Mouse (Mus musculus) adrenal gland, postnatal 25 days (tissue): ENCODE measurements around the gene Tcaf1. TPM values are rescaled to one million over a fixed set of nuclear protein-coding genes. Genes with fewer than 3 reads are reported as not detected.

Source experiments
- DNase-seq: peaks from one replicate; pipeline ENCODE4 v3.0.0; 2021; ENCODE audit warnings: mixed read lengths
- long read RNA-seq: library from polyadenylated mRNA; stranded (forward); transcript quantifications from one replicate; pipeline ENCODE4 v2.0.0, GENCODE M21; 2021
- total RNA-seq: library from RNA; stranded (reverse); gene quantifications from 2 replicates; pipeline ENCODE4 v1.2.3, GENCODE M21; 2021

The Tcaf1 gene
- 72.4 and 86.5 TPM in 2 replicates for total RNA-seq
- long read RNA-seq, full-length matches to known transcripts, result 26 of 63 reads
- long read RNA-seq, partial matches to known transcripts, result 13 of 63 reads
- long read RNA-seq, other reads (novel, unspliced or antisense), result 24 of 63 reads

DNA sequence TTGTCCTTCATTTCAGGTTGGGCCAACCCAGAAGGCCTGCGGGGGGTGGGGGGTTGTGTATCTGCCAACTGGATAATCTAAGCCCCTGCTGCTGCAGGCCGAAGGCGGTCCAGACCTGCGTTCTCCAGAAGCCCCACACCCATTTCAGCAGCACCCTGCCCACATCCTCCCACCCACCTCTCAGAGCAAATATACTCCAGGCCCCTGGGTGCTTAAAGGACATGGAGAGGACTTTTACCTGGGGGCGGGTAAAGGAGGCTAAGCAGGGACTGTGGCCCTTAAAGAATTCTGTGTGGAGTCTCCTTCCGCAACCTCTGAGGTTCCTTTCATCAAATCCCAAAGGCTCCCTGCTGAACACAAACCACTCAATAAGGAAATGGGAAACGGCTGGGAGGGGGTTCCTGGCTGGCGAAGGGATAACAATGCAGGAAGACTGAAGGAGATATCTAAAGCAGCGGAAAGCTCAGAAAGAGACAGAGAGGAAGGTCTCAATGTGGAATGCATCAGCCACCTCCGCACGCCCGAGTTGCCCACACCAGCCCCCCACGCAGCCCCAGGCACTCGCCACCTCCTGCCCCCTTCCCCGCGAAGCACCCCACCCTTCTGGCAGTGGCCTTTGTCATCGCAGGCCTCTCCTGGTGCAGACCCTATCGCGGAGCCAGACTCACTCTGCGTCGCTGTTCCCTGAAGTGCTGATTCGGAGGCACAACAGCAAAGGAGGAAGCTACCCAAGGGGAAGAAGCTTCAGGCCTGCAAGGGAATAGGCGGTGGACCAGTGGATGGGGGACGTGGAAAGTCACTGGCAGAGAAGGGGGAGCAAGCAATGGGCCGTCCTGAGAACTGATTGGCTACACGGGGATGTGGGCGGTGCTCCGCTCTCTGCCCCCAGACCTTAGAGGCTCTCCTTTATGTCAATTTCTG lies at the start of gene Tcaf1:
Tcaf1 (minus strand) TSS at position 798 of the 921 bp plus-strand sequence.
- peak; percentile 82 for DNase-seq

DNA sequence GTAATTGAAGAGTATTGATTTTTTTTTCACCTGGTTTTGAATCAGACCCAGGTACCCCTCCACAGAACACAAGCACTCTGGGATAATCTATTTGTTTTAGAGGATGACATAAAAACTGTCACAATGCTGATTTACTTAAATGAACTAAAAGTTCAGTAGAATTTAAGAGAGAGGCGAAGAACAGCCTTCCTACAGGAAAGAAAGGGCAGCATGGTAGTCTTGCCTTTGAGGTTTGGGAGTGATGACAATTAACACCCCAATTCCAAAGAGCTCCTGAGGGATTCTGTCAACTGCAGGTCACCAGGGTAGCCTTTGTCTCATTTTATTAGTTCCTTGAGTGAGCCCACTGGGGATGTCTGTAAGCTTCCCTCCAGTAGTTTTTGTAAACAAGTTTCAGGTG lies 46.2 kb upstream of the Tcaf1 start, which contains the start of gene Olfr38:
Olfr38 (plus strand) TSS at position 301 of the 400 bp plus-strand sequence.
- no peak for DNase-seq

DNA sequence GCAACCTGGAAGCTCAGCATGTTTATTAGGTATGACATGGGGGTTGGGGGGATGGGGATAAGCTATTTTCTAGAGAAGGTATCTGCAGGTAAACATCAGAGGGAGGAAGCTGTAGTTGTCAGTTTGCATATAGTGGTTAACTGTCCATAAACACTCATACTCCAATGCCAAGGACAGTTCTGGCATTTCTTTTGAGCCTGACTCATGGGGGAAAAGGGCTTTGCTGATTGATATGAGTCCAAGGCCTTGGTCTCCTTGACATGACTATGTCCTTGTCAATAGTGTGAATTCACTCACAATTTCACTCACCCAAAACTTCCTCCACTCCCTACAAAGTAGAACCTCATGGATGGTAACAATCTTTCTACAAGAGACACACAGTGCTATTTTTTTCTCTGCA lies 38.0 kb upstream of the Tcaf1 start:
- DNase-seq, result no peak

DNA sequence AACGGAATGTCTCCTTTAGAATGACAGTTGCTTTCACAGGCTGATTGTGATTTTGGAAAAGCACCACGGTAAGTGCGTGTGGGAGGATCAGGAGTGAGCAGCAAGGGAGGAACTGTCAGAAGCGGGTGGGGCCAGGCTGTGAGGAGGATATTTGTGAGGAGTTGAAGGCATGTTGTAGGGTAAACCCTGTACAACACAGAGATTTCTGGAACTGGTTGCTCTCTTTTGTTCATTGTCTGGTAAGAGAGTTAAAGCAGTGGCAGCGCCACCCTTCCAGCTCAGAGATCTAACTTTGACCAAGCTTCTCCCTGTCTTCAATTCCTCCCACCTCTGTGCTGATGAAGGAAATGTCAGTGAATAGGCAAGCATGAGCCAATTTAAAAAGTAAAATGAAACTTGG lies 32.4 kb upstream of the Tcaf1 start:
- no peak for DNase-seq

GRCm38 (mm10) chr6:42739071-42739470 lies 29.2 kb upstream of the Tcaf1 start, which contains the start of gene Olfr453:
TSS of gene Olfr453 (plus strand) at chr6:42739371.
- DNase-seq, result no peak

GRCm38 (mm10) chr6:42717973-42718372 lies 8.1 kb upstream of the Tcaf1 start:
- peak; percentile 22 for DNase-seq

GRCm38 (mm10) chr6:42714668-42715067 lies 4.8 kb upstream of the Tcaf1 start:
- DNase-seq, result no peak

DNA sequence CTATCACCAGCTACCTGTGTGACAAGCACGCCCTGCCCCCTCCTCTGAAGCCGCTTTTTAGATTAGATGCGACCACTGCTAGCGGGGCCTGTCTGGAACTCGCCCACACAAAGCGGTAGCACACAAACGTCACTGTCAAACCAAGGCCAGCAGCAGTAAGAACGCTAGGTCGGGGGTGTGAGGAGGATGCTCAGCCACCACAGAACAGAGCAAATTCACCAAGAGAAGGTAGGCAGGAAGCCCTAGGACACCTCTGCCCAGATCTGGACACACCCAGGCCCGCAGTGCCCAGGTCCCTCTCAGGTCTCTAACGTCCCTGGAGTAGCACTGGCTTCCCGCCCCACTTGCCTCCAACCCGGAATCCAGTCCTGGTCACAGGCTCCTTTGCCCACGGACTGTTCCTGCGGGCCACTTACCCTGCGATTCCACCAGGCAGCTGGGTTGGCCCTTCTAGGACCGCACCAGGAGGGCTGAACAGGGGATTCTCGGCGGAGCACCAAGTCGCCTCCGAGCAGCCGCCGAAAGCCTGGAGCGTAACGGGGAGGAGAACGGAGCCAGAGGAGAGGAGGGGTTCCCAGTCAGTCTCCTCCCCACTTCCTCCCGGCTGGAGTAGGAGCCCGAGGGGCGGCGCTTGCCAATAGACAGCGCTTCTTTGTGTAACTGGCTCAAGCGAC lies 17.2 kb downstream of the Tcaf1 start:
- peak; percentile 85 for DNase-seq

DNA sequence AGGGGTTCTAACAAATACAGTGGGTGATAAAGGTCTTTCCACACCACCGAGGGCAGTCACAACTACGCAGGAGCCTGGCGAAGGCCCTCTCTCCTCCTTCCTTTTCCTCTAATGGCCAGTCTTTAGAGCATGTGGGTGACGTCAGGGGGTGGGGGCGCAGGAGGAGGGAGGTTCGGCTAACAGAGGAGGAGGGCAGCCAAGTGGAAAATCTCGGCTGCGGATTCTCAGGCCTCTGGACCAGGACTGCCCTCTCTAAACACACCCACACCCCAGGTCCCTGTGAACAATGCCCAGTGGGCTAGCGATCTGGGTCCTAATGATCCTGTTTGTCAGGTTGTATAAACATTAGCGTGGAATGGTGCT lies 17.8 kb downstream of the Tcaf1 start:
- DNase-seq, result peak; percentile 82

DNA sequence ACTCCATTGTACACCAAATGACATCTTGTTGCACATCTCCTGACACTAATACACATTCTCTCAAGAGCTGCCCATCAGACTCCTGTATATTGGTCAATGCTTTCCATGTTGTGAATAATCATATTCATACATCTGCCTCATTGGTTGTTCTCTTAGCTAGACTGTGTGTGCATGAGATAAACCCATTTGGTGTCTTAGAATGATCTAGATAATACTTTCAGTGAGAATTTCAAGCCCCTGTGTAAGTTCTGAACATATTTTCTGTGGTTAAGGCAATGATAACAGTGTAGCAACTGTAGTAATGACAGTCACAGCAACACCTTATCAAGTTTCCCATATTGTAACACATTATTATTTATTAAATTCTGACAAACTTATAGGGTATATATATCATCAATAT lies 20.1 kb downstream of the Tcaf1 start:
- DNase-seq, result no peak

DNA sequence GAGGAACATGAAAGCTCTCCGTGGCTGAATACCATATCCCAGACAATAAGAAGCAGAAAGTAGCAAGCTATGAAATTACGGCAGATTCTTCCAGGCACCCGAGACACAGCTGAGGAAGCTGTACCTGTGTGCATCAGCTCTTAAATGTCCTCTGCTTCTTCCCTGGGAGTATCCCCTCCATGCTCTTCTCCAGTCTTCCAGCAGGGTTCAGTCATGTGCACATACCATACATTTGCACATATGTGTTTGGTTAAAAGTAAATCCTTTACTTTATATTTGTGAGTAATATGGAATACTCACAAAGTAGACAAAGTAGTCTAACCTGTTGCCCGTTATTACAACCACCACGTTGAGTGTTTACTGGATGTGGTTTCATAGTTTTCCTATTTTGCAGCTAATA lies 22.0 kb downstream of the Tcaf1 start:
- no peak for DNase-seq

DNA sequence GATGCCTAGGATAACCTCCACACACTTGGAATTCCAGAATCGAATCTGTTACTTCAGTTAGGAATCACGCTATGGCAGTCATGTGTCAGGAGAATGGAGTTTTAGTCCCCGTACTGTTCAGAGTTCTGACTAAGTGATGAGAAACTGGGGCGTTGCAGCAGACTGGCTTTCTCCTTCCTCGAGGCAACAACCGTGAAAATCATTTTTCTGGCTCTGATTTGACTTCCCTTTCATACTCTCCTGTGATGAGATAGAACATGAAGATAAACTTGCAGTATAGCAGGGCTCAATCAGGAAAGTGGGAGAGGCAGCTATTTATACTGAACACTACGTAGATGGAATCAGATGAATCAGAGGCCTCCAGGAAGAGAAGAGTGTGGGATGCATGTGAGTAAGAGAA lies 29.8 kb downstream of the Tcaf1 start:
- DNase-seq, result no peak

- no peak for DNase-seq
Observed at GRCm38 (mm10) chr6:42676011-42676410, 33.9 kb downstream of the Tcaf1 start.

DNA sequence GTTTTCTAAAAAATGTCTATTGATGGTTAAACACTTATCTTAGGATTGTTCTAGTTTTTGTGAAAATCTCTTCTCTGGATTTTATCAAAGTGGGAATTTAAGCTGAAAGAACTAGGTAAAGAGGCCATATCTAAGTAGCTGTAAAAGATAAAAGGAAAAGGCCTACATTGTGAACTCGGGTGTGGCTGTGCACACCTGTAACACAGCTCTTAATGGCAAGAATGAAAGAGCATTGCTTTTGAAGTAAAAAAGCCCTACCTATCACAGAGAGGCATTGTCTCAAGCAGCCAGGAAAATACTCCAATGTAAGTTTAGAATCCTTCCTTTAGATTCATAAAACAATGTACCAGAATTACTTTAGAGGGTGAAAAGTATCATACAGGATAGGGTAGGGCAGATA lies 38.1 kb downstream of the Tcaf1 start:
- no peak for DNase-seq

DNA sequence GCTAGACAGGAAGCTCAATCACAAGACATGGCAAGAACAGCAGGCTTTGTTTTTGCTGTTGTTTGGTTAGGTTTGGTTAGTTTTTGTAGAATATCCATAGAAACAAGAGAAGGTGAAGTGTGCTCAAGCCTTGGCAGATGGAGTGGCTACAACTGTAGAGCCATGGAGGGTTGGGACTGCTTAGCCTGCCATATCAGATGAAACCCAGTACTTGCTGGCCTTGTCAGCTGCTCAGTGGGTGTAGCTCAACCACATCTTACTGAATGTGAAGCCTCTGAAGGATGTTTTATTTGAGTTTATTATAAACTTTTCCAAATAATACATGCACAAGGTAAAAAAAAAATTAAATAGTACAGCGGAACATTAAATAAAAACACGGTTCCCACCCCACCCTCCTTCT lies 42.2 kb downstream of the Tcaf1 start:
- no peak for DNase-seq

DNA sequence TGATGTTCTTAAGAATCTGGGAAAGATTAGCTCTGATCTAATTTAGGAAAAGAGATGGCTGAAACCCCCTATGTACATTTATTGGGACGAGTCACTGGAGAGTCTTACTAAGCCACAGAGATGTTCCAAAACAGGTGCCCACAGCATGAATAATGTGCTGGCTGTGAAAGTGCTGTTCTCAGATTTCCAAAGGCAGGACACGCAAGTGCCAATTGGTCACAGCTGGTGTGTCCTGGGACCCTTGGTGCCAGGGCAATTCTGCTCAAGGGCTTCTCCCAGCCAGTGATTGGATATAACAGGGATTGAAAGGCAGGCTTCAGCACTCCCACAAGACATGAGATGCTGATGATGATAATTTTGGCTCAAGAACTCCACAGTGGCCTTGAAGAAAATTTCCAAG lies 48.1 kb downstream of the Tcaf1 start:
- no peak for DNase-seq

GRCm38 (mm10) chr6:42644912-42645549 lies 64.9 kb downstream of the Tcaf1 start, which contains the start of gene Tcaf2:
TSS of gene Tcaf2 (minus strand) at chr6:42645254.
- DNase-seq, result peak; percentile 86

DNA sequence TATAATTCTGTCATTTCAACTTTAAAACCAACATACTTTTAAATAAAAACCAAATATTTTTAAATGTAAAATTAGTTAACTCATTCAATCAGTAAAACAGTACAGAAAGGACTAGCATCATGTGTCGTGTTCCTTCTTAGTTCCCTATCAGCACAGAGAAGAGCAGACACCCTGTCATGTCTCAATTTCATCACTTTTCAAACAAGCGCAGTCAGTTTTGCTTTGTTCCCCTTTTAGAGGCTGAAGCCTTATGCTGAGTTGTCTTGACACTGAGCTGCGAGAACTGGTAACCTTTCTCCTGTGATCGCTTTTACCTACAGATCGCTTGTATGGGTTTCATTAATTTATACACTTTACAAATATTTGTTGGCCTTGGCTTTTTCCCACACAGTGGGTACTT lies 75.5 kb downstream of the Tcaf1 start:
- DNase-seq, result no peak

DNA sequence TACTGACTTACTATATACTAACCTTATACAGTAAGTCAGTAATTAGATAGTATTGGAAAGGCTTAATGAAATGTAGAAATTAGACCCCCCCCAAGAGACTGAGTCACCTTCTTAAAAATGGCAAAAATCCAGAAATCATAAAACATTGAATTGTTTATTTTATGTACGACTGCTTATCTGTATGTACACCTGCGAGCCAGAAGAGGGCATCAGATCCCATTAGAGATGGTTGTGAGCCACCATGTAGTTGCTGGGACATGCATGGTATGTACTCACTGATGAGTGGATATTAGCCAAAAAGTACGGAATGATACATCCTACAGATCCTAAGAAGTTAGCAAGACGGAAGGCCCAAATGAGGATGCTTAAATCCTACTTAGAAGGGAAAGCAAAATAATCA lies 78.5 kb downstream of the Tcaf1 start:
- DNase-seq, result no peak
